9 mouse cellular contexts compared by ENCODE assay signal in genomic region chr7:4082804-4083203, GRCm38 (mm10). TPM values are rescaled to one million over a fixed set of nuclear protein-coding genes. Genes with fewer than 3 reads are reported as not detected.
DNase-seq lines count a peak whose midpoint lies in the region; ATAC-seq and TF ChIP-seq lines count a peak whose summit lies in the region.
"Had no signal": no experiment of that assay in that cellular context is flagged by ENCODE, and none has a peak within 500 bp of the region (broad histone marks: within the 10 kb centered on the region; RNA-seq: fewer than 3 reads in every experiment).

No protein-coding gene starts in this region.

- H3K27me3 ChIP-seq in kidney, postnatal 0 days (ENCODE audit: insufficient read depth, low read length): no peaks in the 10 kb centered on the region
- no peaks in the 10 kb centered on the region for H3K27me3 ChIP-seq in lung, embryonic 16.5 days (ENCODE audit: control insufficient read depth, insufficient read depth, low read depth, low read length)
- no peaks in the 10 kb centered on the region for H3K27me3 ChIP-seq in midbrain, embryonic 13.5 days
- H3K27me3 ChIP-seq: limb, embryonic 15.5 days had no signal

- DNase-seq in kidney, postnatal 0 days (ENCODE audit: low spot score): peak; percentile 4
- no peak for DNase-seq in kidney, adult 18-20 months
- DNase-seq in thymus, postnatal 10 days (ENCODE audit: low spot score in 2 of 2): peak; percentile 10 to 47
- no peak for DNase-seq in frontal cortex, postnatal 14 days (ENCODE audit: low spot score in 2 of 2)
- no peak for DNase-seq in urinary bladder, postnatal 14 days (ENCODE audit: low spot score)

- ATAC-seq in kidney, postnatal 0 days (replicated peaks; ENCODE audit: low FRiP score, low read depth): no peak
- 0 out of 2 replicates have a peak, but pooled peaks have one; percentile 41 for ATAC-seq in lung, embryonic 16.5 days (ENCODE audit: low read depth)
- no peak for ATAC-seq in midbrain, embryonic 13.5 days

- H3K4me1 ChIP-seq in kidney, postnatal 0 days (replicated peaks; ENCODE audit: insufficient read depth, low read length): no peaks in the 10 kb centered on the region
- H3K4me1 ChIP-seq in cortical plate, adult 2 months (ENCODE audit: control insufficient read depth, insufficient read depth, low read length): peaks cover 8% of the 10 kb centered on the region; the same call in 1 of the 2 replicates
- H3K4me1 ChIP-seq in lung, embryonic 16.5 days (replicated peaks; ENCODE audit: control insufficient read depth, insufficient read depth, low read length): no peaks in the 10 kb centered on the region
- no peaks in the 10 kb centered on the region for H3K4me1 ChIP-seq in midbrain, embryonic 13.5 days (replicated peaks)
- H3K4me1 ChIP-seq: limb, embryonic 15.5 days had no signal

- no peaks in the 10 kb centered on the region for H3K9me3 ChIP-seq in kidney, postnatal 0 days (replicated peaks; ENCODE audit: low read length)
- no peaks in the 10 kb centered on the region for H3K9me3 ChIP-seq in lung, embryonic 16.5 days (ENCODE audit: control insufficient read depth, low read length)
- no peaks in the 10 kb centered on the region for H3K9me3 ChIP-seq in midbrain, embryonic 13.5 days
- H3K9me3 ChIP-seq: limb, embryonic 15.5 days had no signal

- TF ChIP-seq POLR2A in cortical plate, adult 2 months (IDR thresholded peaks at IDR 0.05; ENCODE audit: extremely low read depth, insufficient read depth, low read length): no peak

- H3K36me3 ChIP-seq in kidney, postnatal 0 days (ENCODE audit: insufficient read depth, low read length): no peaks in the 10 kb centered on the region
- H3K36me3 ChIP-seq in lung, embryonic 16.5 days (ENCODE audit: control insufficient read depth, insufficient read depth, low read length): no peaks in the 10 kb centered on the region
- H3K36me3 ChIP-seq in midbrain, embryonic 13.5 days: no peaks in the 10 kb centered on the region
- H3K36me3 ChIP-seq: limb, embryonic 15.5 days had no signal

- H3K4me2 ChIP-seq in kidney, postnatal 0 days (ENCODE audit: low read length): no peak overlapping the region
- no peak overlapping the region for H3K4me2 ChIP-seq in lung, embryonic 16.5 days (ENCODE audit: low read depth, low read length)
- no peak overlapping the region for H3K4me2 ChIP-seq in midbrain, embryonic 13.5 days (replicated peaks)
- H3K4me2 ChIP-seq: limb, embryonic 15.5 days had no signal

- no peak for TF ChIP-seq CTCF in kidney, postnatal 0 days (IDR thresholded peaks at IDR 0.05; ENCODE audit: low read depth)
- TF ChIP-seq CTCF in cortical plate, adult 2 months (IDR thresholded peaks at IDR 0.05; ENCODE audit: extremely low read depth, insufficient read depth, low read length): no peak

- no peak overlapping the region for H3K27ac ChIP-seq in kidney, postnatal 0 days
- peak overlapping the region; percentile 29; the same call in 1 of the 2 replicates for H3K27ac ChIP-seq in cortical plate, adult 2 months (ENCODE audit: insufficient read depth, low read length)
- no peak overlapping the region for H3K27ac ChIP-seq in lung, embryonic 16.5 days (ENCODE audit: low read length)
- no peak overlapping the region for H3K27ac ChIP-seq in midbrain, embryonic 13.5 days
- H3K27ac ChIP-seq: limb, embryonic 15.5 days had no signal

- H3K9ac ChIP-seq in kidney, postnatal 0 days (ENCODE audit: low read depth, low read length): no peak overlapping the region
- no peak overlapping the region for H3K9ac ChIP-seq in lung, embryonic 16.5 days (ENCODE audit: low read length)
- no peak overlapping the region for H3K9ac ChIP-seq in midbrain, embryonic 13.5 days (replicated peaks)
- H3K9ac ChIP-seq: limb, embryonic 15.5 days had no signal

- H3K4me3 ChIP-seq in kidney, postnatal 0 days (replicated peaks; ENCODE audit: low read depth, low read length): no peak overlapping the region
- no peak overlapping the region for H3K4me3 ChIP-seq in cortical plate, adult 2 months (ENCODE audit: insufficient read depth, low read length)
- no peak overlapping the region for H3K4me3 ChIP-seq in lung, embryonic 16.5 days (ENCODE audit: low read length)
- no peak overlapping the region for H3K4me3 ChIP-seq in midbrain, embryonic 13.5 days (replicated peaks)
- H3K4me3 ChIP-seq: limb, embryonic 15.5 days had no signal

- 46% methylated on average over 2 of the region's 2 CpGs for WGBS in kidney, postnatal 0 days
- WGBS in lung, embryonic 16.5 days: 3% methylated on average over 2 of the region's 2 CpGs
- WGBS in midbrain, embryonic 13.5 days: 51% methylated on average over 2 of the region's 2 CpGs

RNA-seq across cellular contexts. Expression of gene Lair1, which starts 19.8 kb away (rescaled TPM):
- 1.2 and 1.4 TPM in 2 replicates for polyA plus RNA-seq in kidney, postnatal 0 days (2015; fragmentation: Nextera tagmentation; extraction: Ambion mirVana)
- polyA plus RNA-seq in cortical plate, adult 2 months (2012; rRNA removed): 9.3 and 11.1 TPM in 2 replicates
- 0.88 and 0.91 TPM in 2 replicates for polyA plus RNA-seq in lung, embryonic 16.5 days (2015; fragmentation: Nextera tagmentation; extraction: Ambion mirVana)
- polyA plus RNA-seq in midbrain, embryonic 13.5 days (2015; fragmentation: Nextera tagmentation; extraction: Ambion mirVana): 1.8 and 2.2 TPM in 2 replicates

RNA-seq across cellular contexts. Expression of gene Ttyh1, which starts 36.4 kb away (rescaled TPM):
- 1.5 and 1.9 TPM in 2 replicates for polyA plus RNA-seq in kidney, postnatal 0 days (2015; fragmentation: Nextera tagmentation; extraction: Ambion mirVana)
- 817 and 841 TPM in 2 replicates for polyA plus RNA-seq in cortical plate, adult 2 months (2012; rRNA removed)
- 2.1 and 2.9 TPM in 2 replicates for polyA plus RNA-seq in lung, embryonic 16.5 days (2015; fragmentation: Nextera tagmentation; extraction: Ambion mirVana)
- 106 and 124 TPM in 2 replicates for polyA plus RNA-seq in midbrain, embryonic 13.5 days (2015; fragmentation: Nextera tagmentation; extraction: Ambion mirVana)

RNA-seq across cellular contexts. Expression of gene Leng8, which starts 54.0 kb away (rescaled TPM):
- polyA plus RNA-seq in kidney, postnatal 0 days (2015; fragmentation: Nextera tagmentation; extraction: Ambion mirVana): 30.4 and 30.8 TPM in 2 replicates
- 481 and 484 TPM in 2 replicates for polyA plus RNA-seq in cortical plate, adult 2 months (2012; rRNA removed)
- 54.0 and 56.1 TPM in 2 replicates for polyA plus RNA-seq in lung, embryonic 16.5 days (2015; fragmentation: Nextera tagmentation; extraction: Ambion mirVana)
- polyA plus RNA-seq in midbrain, embryonic 13.5 days (2015; fragmentation: Nextera tagmentation; extraction: Ambion mirVana): 84.4 and 97.1 TPM in 2 replicates

Comparison
In these comparisons a context has a peak if more than half of its experiments do, and no peak if none do; other contexts are left out.
1. DNase-seq: peak in kidney, postnatal 0 days (single experiment) and thymus, postnatal 10 days (2 of 2); none in kidney, adult 18-20 months (single experiment), frontal cortex, postnatal 14 days (0 of 2) and urinary bladder, postnatal 14 days (single experiment).
2. RNA of gene Ttyh1, which starts 36.4 kb away (polyA plus RNA-seq): 817 to 841 TPM in cortical plate, adult 2 months and 106 to 124 TPM in midbrain, embryonic 13.5 days; 2.1 to 2.9 TPM in lung, embryonic 16.5 days and 1.5 to 1.9 TPM in kidney, postnatal 0 days; every median in the first group is over 10 times any median in the second.